Mouse (Mus musculus): ENCODE data around the gene Zfp689. TPM values are rescaled to one million over a fixed set of nuclear protein-coding genes. Genes with fewer than 3 reads are reported as not detected.

Gene Zfp689
- 12.3 and 12.5 TPM in 2 replicates for polyA plus RNA-seq (2012; rRNA removed)

DNA sequence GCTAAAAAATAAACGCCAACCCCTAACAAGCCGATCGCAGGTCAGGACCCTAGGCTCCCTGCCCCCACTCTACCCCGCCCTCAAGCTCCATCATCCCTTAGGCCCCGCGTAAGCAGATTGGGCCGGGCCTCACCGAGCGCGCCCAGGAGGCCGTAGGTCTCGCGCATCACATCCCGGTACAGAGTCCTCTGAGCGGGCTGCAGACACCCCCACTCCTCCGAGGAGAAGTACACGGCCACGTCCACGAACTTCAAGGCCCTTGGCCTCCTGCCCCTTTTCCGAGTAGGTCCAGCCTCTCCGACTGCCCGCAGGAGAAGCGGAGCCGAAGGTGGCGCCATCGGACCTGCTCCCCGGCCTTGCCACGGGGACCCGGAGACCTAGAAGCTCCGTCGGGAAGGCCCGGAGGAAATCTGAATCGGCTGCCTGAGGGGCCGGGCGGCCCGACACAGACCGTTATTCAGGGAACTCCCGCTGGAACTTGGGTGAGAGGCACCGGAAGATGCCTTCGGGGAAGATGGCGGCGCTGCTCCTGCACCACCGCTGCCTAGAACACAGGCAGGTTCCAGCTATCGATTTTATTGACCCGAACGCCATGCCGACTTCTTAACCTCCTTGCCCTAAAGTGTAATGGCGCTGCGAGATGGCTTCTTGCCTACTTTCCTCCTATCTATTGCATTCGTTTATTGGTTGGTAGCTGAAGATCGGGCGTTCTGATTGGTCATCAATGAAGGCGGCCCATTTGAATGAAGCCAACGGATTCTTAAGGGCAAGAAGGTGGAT lies at the start of gene Zfp689:
TSS of gene Zfp689 (minus strand) at position 638 of the 780 bp plus-strand sequence.

DNA sequence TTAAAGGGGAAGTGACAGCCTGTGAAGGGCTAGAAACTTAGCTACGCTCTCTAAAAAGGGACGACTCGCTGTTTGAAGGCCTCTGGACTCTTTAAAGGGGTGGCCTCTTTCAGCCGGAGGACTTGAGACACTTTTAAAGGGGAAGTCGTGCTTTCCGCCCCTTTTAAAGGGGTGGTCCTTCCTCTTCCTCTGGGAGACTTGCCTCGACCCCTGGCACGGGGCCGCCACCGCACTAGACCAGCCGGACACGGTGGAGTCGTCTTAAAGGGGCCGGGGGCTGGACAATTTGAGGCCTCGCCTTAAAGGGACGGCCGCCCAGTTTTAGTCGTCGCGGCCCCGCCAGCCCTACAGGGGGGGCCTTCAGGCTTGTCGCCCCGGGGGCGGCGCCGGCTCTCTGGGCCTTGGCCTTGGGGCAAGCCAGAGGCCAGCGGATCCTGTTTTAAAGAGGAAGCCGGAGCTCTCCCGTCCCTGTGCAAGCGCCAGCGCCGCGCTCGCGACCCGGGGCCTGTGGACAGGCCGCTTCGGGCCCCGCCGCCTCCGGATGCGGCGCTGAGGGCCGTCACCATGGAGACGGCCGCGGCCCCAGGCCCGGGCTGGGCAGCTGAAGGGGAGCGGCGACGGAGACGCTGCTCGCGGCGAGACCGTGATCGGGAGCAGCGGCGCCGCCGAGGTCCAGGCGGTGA lies 29.8 kb upstream of the Zfp689 start, which contains the start of gene Fbrs:
TSS of gene Fbrs (plus strand) at position 565 of the 683 bp plus-strand sequence.

DNA sequence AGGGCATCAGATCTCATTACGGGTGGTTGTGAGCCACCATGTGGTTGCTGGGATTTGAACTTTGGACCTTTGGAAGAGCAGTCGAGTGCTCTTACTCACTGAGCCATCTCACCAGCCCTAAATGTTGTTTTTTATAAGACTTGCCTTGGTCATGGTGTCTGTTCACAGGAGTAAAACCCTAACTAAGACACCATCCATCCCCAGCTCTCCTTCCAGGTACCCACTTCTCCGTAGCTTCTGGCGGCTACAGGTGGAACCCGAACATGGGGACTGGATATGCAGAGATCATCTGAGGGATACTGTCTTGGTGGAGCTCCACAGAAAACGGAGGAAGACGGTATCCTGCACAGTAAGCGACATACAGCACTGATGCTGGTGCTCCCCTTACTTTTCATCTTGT lies 10.4 kb upstream of the Zfp689 start, which contains the start of gene Prr14:
TSS of gene Prr14 (plus strand) at position 301 of the 400 bp plus-strand sequence.

DNA sequence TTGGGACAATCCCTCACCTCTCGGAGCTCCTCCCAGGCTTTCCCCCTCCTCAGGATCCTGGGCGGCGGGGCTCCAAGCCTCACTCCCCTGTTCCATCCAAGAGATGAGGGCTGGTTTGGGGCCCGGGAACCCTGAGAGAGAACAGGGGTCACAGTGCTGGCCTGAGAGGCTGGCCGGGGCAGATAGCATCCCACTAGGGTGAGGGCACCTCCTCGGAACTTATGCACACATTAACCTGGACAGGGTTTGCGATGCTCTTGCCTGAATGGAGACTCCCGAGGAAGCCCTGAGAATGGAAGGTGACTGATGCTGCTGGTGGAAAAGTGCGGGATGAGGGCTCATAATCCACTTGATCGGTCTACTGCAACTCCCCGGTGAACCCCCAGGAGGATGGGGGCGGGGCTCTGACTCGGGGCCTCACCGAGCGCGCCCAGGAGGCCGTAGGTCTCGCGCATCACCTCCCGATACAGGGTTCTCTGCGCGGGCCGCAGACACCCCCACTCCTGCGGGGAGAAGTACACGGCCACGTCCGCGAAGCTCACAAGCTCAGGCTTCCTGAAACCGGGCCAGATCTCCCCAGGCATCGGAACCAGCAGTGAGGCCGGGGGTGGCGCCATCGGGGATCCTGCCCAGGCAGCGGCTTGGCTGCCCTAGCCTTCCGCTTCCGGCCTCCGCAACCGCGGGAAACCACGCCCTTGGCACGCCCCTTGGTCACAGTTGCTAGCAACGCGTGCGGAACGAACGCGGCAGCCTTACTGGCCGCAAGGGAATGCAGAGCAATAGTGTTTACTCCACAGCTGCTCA lies 27.4 kb downstream of the Zfp689 start, which contains the start of gene Zfp688:
TSS of gene Zfp688 (minus strand) at position 681 of the 804 bp plus-strand sequence.

DNA sequence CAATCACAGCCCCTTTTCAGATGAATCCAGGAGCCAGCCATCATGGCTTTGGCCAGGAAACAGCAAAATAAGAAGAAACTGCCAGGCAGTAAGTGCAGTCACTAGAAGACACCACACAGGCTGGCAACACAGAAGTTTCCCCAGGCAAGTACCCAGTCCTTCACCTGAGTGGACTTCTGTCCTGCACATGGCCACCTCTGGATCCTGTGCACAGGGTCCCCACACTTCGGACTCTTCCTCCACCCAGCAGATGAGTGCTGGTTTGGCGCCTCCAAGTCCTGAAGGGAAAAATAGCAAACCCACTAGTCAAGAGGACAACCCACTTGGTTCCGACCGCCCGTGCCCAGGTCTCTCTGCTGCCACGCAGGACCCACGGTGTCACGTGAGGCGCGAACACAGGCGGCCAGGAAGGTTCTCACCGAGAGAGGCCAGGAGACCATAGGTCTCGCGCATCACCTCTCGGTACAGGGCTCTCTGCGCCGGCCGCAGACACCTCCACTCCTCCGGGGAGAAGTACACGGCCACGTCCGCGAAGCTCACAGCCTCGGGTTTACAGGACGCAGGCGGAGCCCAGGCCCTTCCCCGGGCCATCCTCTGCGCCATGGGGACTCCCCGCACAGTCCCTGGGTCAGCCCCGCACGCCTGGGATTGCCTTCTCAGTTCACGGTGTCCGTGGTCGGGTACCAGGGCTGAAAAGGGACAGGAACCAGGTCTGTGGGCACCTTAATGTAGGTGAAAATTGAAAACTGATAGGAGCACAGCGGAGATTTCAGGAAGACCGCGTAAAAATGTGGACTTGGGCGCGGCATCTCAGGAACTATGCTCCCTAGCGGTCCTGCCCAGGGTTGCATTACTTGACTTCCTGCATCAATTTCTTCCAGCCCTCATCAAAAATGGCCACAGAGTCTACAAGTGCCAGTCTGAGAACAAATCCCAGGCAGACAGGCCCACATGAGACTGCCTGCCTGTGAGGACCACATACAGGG lies 42.7 kb downstream of the Zfp689 start, which contains the start of gene Zfp764:
TSS of gene Zfp764 (minus strand) at position 821 of the 986 bp plus-strand sequence.

DNA sequence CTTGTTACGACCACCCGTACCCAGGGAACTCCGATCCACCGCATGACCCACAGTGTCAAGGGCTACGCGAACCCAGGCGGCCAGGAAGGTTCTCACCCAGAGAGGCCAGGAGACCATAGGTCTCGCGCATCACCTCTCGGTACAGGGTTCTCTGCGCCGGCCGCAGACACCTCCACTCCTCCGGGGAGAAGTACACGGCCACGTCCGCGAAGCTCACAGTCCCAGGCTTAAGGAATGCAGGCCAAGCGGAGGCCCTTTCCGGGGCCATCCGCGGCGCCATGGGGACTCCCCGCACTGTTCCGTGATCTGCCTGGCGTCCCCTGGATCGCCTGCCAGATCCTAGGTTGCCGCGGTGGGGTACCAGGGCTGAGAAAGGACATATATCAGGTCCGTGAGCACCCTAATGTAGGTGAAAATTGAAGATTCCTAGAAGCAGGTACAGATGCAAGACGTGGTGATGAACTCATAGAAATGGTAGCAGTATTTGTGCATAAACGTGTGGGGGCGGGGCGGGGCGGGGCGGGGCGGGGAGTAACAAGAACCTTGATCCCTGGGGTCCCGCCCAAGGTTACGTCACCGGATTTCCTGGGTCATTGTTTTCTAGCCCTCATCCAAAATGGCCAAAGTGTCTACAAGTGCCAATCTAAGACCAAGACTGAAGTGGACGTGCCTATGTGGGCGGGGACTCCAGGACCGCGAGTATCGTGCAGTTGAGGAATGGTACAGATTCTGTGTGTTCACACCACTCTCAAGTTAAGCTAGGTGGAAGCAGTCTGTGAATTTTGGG lies 55.6 kb downstream of the Zfp689 start, which contains the start of gene E430018J23Rik:
TSS of gene E430018J23Rik (minus strand) at position 473 of the 787 bp plus-strand sequence.

Other genes with a start within 250 kb of the Zfp689 start
- 55.6 and 59.0 TPM in 2 replicates for gene Tbc1d10b, start 240.7 kb downstream of the Zfp689 start, polyA plus RNA-seq (2012; rRNA removed)
- 4.0 and 196 TPM in 2 replicates for gene Mylpf, start 240.3 kb downstream of the Zfp689 start, polyA plus RNA-seq (2012; rRNA removed)
- gene Zfp553, start 216.1 kb downstream of the Zfp689 start, polyA plus RNA-seq (2012; rRNA removed), result 30.7 and 37.3 TPM in 2 replicates
- 28.1 and 35.9 TPM in 2 replicates for gene Sept1, start 216.0 kb downstream of the Zfp689 start, polyA plus RNA-seq (2012; rRNA removed)
- gene Zfp771, start 204.9 kb downstream of the Zfp689 start, polyA plus RNA-seq (2012; rRNA removed), result 84.0 and 85.7 TPM in 2 replicates
- gene Dctpp1, start 188.4 kb downstream of the Zfp689 start, polyA plus RNA-seq (2012; rRNA removed), result 95.6 and 105 TPM in 2 replicates
- gene Sephs2, start 175.1 kb downstream of the Zfp689 start, polyA plus RNA-seq (2012; rRNA removed), result 22.5 and 23.0 TPM in 2 replicates
- gene Itgal, start 152.9 kb downstream of the Zfp689 start, polyA plus RNA-seq (2012; rRNA removed), result 0.61 and 0.95 TPM in 2 replicates
- 38.6 and 41.2 TPM in 2 replicates for gene Zfp768, start 103.6 kb downstream of the Zfp689 start, polyA plus RNA-seq (2012; rRNA removed)
- 7.0 and 7.4 TPM in 2 replicates for gene Zfp747, start 73.1 kb downstream of the Zfp689 start, polyA plus RNA-seq (2012; rRNA removed)
- gene 9130019O22Rik, start 62.0 kb downstream of the Zfp689 start, polyA plus RNA-seq (2012; rRNA removed), result 3.7 and 3.8 TPM in 2 replicates
- gene E430018J23Rik, start 55.5 kb downstream of the Zfp689 start, polyA plus RNA-seq (2012; rRNA removed), result 7.4 and 7.5 TPM in 2 replicates
- gene Zfp764, start 42.3 kb downstream of the Zfp689 start, polyA plus RNA-seq (2012; rRNA removed), result 4.1 and 4.9 TPM in 2 replicates
- 20.0 and 22.1 TPM in 2 replicates for gene Zfp688, start 27.1 kb downstream of the Zfp689 start, polyA plus RNA-seq (2012; rRNA removed)
- 86.3 and 89.4 TPM in 2 replicates for gene Prr14, start 10.5 kb upstream of the Zfp689 start, polyA plus RNA-seq (2012; rRNA removed)
- 28.5 and 42.4 TPM in 2 replicates for gene Fbrs, start 30.0 kb upstream of the Zfp689 start, polyA plus RNA-seq (2012; rRNA removed)
- 20.8 and 25.3 TPM in 2 replicates for gene Srcap, start 62.8 kb upstream of the Zfp689 start, polyA plus RNA-seq (2012; rRNA removed)
- gene Gm42715, start 70.4 kb upstream of the Zfp689 start, polyA plus RNA-seq (2012; rRNA removed), result 17.6 and 18.6 TPM in 2 replicates
- gene Tmem265, start 112.2 kb upstream of the Zfp689 start, polyA plus RNA-seq (2012; rRNA removed), result 0.36 and 2.0 TPM in 2 replicates
- 117 and 121 TPM in 2 replicates for gene Phkg2, start 124.2 kb upstream of the Zfp689 start, polyA plus RNA-seq (2012; rRNA removed)
- 12.9 and 13.4 TPM in 2 replicates for gene Ccdc189, start 139.4 kb upstream of the Zfp689 start, polyA plus RNA-seq (2012; rRNA removed)
- 56.5 and 57.7 TPM in 2 replicates for gene Rnf40, start 139.6 kb upstream of the Zfp689 start, polyA plus RNA-seq (2012; rRNA removed)
- 39.2 and 42.5 TPM in 2 replicates for gene Zfp629, start 166.6 kb upstream of the Zfp689 start, polyA plus RNA-seq (2012; rRNA removed)

Measured in central nervous system, embryonic 14 days (tissue).